Mouse (Mus musculus) spleen, embryonic (tissue): ENCODE results near the gene Jagn1.

ENCODE experiments used
- CTCF ChIA-PET: fragments of 350-600 bp; sonication (Branson Sonifier 250); formaldehyde crosslinking; loops from one replicate; lab custom pipeline; 2022; lab: Charles Lee

Gene Jagn1

DNA sequence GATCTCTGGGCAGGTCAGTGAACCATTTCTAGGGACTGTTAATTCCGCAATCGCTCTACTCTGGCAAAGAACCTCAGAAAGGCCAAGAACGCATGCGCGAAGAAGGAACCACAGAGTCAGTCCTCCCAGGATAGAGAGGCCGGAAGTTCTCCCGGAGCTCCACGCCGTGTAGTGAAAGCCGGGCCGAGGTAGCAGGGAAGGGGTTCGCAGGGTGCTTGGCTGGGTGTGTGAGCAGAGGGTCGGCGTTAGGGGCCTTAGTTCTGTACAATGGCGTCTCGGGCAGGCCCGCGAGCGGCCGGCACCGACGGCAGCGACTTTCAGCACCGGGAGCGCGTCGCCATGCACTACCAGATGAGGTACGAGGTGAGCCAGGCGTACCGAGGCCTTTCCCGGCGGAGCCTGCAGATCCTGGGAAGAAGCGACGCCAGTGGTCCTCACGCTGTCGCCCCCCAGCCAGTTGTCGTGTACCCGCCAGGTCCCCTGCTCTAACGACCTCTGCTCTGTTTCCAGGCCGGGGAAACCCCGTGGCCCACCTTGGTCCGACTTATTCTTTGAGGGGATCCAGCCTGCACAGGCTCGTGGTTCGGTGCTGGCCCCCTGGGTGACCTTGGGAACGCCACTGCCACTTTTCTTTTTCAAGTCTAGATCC lies at the start of gene Jagn1:
Gene Jagn1, plus strand, starts transcription at position 128 of the 649 bp plus-strand sequence.
- CTCF ChIA-PET, result interaction anchor here (0.5 kb wide), 1 partner anchor 190 kb away, joined by 5 read pairs; no protein-coding TSS in a partner anchor

DNA sequence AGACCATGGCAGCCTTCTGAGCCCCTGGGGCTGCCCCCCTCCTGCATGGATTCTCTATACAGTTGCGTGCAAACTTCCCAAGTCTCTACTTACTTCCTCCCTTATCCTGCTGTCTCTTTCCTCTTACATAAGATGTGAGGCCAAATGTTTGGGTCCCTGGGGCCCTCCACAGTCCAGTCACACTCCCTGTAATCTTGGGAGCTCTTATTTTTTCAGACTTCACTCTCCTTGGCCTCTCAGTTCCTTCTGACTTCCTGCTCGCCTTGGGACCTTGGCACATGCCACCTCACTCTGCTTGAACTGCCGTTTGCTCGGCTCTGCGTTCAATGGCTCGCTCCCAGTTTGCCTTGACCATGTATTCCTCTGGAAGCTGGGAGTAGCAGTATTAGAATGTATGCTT lies 48.4 kb upstream of the Jagn1 start:
- CTCF ChIA-PET, result no interaction called here

DNA sequence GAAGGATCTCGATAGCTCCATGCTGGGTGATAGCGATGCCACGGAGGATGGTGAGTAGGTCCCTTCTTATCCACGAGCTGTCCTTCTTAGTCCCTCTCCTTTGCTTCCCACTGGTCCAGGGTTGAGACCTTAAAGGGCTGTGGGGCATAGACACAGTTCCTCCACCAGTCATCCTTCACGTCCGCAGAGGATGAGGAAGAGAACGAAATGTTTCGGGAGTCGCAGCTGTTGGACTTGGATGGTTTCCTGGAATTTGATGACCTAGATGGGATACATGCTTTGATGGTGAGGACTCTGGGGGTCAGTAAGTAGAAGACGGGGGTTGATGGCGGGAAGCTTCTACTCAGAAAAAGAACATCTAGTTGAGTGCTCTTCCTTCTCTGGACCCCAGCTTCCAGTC lies 47.6 kb upstream of the Jagn1 start:
- CTCF ChIA-PET, result no interaction called here

DNA sequence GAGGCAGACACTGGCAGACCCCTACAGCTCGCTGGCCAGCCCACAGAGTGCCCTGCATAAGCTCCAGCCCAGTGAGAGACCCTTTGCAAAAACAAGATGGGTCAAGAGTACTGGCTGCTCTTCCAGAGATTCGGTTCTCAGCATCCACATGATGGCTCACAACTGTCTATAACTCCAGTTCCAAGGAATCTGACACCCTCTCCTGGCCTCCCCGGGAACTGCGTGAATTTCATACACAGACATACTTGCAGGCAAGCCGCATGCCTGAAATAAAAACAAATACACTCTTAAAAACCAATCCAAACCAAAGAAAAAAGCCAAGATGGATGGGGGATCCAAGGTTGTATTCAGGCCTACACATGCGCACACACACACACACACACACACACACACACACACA lies 46.9 kb upstream of the Jagn1 start:
- CTCF ChIA-PET, result no interaction called here

DNA sequence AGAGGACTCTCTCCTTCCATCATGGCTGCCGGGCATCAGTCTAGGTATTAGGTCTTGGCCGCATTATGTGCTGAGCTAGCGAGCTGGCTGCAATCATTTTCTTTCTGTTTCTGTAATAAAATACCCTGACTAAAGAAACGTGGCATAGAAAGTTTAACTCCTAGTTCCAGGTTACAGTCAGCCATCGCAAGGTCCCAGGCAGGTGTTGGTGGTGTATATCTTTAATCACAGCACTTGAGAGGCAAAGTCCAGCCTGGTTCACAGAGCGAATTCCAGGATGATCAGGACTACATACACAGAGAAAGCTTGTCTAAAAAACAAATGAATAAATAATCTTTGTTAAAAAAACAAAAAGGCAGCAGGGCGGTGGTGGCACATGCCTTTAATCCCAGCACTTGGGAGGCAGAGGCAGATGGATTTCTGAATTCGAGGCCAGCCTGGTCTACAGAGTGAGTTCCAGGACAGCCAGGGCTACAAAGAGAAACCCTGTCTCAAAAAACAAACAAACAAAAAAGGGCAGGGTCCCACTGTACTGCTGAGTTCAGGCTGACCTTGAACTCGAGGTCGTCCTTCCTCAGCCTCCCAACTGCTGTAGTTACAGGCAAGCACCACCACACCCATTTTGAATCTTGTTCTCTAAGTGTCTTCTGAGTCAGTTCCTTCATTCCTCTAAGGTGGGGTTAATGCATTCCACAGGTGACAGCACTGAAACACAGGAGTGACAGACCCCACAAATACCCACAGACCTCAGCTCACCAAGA lies 45.9 kb upstream of the Jagn1 start:
- CTCF ChIA-PET, result no interaction called here

DNA sequence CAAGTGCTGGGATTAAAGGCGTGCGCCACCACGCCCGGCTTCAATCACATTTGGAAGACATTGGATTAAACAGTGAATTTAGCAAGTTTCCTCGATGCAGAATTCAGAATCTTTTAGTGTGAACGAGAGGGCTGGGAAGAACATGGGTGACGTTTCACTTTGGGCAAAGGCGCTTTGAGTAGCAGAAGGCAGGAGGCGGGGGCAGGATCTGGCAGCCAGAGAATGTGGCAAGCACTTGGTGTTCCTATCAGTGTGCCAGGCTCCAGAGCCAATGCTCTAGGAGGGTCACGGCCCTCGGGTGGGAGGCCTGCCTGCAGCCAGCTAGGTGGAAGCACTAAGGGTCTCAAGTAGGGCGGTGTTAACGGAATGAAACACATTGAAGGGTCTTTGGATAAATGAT lies 40.3 kb upstream of the Jagn1 start:
- CTCF ChIA-PET, result no interaction called here

DNA sequence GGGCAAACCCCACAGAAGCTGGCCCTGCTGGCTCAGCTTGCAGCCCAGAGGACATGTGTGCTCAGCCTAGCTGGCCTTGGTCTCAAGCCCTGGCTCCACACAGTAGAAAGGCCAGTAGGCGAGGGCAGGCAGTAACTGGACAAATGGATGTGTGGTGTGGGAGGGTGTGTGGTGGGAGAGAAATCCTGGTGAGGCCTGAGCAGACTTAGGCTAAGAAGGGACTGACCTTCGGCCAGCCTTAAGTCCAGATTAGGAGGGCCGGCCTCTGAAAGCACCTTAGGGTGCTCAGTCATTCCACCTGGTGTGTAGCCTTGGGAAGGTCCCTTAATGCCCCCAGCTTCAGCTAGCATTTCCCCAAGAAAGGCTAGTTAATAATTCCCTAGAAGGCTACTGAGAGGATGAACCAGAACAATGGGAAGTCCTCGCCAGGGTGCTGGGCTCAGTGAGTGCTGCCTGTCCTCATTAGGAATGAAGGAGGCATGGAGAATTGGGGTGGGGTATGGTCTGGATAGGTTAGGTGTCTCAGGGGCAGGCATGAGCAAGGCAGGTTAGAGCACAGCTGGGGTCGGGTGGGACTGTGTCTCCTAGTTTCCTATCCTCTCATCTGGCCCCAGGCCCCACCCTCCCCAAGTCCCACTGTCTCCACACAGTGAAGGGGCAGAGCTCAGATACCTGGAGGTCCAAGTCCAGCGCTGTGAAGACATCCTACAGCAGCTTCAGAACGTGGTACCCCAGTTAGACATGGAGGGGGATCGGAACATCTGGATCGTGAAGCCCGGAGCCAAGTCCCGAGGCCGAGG lies 37.5 kb upstream of the Jagn1 start:
- CTCF ChIA-PET, result no interaction called here

DNA sequence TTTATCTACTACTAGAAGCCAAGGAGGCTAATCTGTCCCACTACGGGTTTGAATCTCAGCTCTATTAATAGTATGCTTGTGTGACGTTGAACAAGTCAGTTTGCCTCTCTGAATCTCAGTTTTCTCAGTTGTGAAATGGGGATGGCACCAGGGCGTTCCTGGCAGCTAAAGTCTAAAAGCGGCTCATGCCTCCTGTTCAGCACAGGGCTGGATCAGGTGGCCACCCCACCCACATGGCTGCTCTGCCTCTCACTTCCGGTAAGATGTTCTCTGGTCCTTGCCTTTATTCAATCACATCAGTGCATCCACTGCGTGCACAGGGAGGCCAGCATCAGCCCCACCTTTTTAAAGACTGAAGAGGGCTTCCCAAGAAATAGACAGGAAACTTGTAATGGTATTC lies 36.9 kb upstream of the Jagn1 start:
- CTCF ChIA-PET, result no interaction called here

DNA sequence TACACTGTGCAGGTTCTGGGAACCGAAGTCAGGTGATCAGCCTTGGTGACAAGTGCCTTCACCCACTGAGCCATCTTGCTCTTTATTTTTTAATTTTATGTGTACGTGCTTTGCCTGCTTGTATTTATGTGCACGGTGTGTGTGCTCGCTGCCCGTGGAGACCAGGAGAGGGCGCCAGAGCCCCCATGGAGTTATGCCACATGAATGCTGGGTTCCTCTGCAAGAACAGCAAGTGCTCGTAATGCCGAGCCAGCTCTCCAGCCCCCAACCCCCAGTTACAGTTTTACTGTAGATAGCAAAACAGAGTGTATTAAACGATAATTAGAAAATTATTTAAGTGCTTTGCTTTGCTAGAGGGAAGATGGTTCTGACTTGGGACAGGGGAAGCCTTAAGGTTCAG lies 35.7 kb upstream of the Jagn1 start:
- CTCF ChIA-PET, result interaction anchor here (0.6 kb wide), 1 partner anchor 30 kb away, joined by 3 read pairs; no protein-coding TSS in a partner anchor

DNA sequence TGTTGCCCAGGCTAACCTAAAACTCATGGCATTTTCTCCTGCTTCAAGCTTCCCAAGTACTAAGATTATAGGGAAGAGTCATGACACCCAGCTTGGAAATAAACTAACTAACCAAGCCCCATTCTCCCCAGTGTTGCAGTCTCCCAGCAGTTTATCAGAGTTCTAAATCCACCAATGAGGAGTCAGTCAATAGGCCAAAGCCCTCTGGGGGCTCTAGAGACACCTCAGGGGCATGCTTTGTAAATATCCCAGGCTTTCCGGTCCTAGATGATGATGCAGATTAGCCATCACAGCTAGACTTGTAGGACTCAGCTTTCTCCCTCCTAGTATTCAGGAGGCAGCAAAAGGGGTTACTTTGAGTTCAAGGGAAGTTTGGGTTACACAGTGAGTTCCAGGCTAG lies 32.4 kb upstream of the Jagn1 start:
- CTCF ChIA-PET, result no interaction called here

DNA sequence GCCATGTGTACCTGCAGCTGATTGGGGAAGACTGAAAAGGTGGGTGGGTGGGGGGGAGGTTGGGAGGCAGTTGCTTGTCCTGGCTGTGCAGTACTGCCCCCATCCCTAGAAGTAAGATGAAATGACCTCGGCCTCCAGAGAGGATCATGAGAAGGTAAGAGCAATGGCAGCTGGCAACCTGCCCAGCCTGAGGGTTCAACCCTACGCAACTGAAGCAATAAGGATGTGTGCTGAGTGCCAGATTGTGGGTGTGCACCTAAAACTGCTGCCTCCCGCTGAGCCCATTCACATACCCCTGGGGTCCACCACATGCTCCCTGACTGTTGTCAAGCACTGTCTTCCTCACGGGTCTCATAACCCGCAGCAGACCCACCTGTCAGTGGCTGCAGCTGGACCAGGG lies 26.0 kb upstream of the Jagn1 start:
- CTCF ChIA-PET, result no interaction called here

DNA sequence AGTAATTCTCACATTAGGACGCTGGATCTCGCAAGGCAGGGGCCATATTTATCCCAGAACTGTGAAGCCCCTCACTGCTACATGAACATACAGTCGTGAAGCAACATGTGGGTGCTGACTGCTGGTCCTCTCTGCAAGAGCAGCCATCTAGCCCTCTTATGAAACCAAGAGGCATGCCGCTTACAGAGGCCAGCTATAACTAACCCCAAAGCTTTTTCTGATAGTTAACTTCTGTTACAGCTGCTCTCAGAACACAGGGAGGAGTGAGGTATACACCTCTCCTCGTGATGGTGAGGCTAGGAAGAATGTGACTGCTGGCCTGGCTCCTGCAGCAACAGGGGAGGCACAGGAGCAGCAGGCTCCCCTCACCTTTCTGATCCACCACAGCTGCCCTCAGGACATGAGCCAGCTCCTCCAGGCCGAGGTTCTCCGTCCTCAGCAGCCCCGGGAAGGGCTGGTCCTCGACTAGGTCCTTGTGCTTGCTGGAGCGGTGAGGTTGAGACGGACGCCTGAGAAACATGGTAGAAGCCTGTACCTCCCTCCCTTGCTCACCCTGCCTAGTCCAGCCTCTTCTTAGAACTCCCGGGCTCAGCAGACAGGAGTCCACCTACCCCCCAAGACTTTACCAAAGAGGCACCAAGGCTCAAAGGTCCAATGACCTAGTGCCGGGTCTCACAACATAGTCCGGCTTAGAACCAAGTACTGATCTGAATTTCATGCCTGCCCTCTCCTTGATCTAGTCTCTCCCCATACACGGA lies 23.7 kb upstream of the Jagn1 start:
- CTCF ChIA-PET, result no interaction called here

DNA sequence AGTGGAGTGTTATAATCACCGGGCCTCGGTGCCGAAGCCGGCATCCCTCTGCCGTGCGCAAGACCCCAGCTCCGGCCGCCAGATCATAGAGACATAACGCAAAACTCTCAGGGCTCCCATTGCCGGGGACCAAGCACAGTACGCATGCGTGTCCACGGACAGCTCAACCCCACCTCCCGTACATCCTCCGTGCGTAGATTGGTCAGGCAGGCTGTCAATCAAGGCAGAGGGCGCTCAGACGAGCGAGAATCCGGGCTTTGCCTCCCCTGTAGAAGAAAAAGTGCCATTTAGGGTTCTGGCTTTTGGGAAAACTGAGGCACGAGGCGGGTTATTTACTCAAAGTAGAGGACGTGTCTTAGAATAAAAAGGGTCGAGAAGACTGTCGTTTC lies 23.2 kb upstream of the Jagn1 start, which contains the start of gene Rpusd3:
Gene Rpusd3, minus strand, starts transcription at position 142 of the 389 bp plus-strand sequence.
- CTCF ChIA-PET, result no interaction called here

DNA sequence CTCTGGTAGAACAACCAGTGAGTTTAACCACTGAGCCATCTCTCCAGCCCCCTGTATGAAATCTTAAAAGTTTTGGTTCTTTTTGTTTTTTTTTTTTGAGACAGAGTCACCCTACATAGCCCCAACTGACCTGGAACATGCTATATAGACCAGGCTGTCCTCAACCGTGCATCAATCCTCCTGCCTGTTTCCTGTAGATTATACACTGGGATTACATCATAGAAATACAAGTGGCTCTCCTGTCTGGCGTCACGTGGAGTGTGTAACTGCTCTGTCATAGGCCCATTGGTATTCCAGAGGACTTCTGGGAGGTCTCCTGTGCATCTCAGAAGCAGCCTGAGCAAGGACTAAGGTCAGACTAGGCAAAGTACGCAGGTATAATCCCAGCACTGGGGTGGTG lies 19.4 kb upstream of the Jagn1 start:
- CTCF ChIA-PET, result no interaction called here

DNA sequence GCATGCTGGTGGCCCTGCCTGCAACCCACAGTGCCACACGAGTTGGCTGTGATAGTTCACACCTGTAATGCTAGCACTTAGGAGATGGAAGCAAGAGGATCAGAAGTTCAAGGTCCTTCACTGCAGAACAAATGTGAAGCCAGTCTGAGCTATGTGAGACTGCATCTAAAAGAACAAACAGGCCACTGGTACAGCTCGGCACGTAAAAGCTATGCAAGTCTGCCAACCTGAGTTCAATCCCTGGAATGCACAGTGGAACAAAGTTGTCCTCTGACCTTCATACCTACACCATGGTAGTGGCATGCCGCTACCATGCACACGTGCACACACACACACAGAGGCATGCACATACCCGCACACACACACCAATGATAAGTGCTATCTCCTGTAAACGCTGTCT lies 18.2 kb upstream of the Jagn1 start:
- CTCF ChIA-PET, result no interaction called here

DNA sequence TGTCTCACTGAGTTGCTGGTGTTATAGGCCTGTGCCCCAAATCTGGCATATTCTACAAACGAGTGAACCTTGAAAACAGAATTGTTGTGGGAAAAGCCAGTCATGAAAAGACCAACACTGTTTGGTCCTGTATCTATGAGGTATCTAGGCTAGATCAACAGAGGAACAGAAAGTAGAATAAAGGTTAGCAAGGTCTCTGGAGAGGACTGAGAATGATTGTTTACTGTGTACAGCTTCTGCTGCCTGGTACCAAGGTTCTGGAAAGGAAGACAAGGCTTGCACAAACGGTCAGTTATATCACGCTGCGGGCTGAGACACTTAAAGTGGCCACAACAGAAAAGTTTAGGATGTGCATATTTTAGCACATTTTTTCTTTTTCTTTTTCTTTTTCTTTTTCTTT lies 15.7 kb upstream of the Jagn1 start:
- CTCF ChIA-PET, result no interaction called here

DNA sequence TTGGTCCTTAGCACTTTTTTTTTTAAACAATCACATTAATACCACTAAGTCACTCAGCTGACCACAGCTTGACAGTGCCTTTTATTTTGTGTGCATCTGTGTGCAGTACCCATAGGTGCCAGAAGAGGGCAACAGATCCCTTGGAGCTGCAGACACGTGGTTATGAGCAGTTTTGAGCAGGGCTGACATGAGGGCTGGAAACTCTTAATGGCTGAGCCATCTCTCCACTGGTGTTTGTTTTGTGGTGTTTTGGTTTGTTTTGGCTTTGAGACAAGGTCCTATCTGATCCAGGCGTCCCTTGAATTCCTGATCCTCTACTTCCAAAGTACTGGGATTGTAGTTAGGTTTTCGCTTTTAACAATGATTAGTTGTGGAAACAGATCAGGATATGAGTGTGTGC lies 15.0 kb upstream of the Jagn1 start:
- CTCF ChIA-PET, result no interaction called here

DNA sequence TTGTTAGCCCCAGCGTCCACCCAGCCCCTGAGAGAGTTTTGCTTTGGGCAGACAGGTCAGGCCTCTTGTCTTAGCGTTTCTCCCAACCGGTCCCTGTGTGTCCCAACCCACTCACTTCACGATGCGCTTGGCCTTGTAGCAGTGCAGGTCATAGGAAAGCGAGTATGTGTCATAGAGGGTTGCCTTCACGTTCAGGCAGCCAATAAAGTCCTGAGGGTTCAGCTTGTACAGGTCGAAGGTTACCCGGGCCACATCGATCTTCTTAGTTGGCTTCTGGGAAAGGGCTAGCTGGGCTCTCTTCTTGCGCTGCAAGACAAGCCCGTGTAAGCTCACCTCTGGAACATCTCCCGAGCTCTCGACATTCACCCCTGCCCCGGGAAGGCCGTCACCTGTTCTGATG lies 14.4 kb upstream of the Jagn1 start:
- CTCF ChIA-PET, result no interaction called here

DNA sequence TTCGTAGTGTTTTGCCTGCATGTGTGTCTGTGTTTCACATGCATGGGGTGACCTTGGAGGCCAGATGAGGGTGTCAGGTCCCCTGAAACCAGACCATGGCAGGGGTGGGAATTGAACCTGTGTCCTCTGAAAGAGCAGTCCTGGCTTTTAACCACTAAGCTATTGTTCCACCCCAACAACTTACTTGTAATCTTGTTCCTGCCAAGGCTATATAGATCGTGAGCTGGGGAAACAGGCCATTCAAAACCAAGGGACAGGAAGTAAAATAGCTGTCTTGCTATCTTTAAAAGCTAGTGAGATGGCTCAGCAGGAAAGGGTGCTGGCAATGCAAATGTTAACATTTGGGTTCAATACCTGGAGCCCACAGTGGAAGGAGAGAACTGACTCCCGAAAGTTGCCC lies 12.4 kb upstream of the Jagn1 start:
- CTCF ChIA-PET, result no interaction called here

DNA sequence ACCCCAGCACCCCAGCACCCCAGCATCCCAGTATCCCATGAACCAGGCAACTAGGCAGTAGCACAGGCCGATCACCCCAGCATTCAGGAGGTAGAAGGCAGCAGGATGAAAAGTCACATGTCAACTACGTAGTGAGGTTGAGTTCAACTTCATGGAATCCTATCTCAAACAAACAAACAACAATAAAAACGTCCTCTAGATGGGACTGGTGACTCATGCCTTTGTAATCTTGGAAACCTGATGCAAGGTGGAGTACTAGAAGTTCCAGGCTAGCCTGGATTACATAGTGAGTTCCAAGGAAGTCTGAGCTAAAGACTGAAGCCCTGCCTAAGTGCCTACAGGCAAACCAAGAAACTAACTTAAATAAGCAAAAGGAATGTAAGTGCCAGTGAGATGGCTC lies 11.5 kb upstream of the Jagn1 start:
- CTCF ChIA-PET, result no interaction called here

DNA sequence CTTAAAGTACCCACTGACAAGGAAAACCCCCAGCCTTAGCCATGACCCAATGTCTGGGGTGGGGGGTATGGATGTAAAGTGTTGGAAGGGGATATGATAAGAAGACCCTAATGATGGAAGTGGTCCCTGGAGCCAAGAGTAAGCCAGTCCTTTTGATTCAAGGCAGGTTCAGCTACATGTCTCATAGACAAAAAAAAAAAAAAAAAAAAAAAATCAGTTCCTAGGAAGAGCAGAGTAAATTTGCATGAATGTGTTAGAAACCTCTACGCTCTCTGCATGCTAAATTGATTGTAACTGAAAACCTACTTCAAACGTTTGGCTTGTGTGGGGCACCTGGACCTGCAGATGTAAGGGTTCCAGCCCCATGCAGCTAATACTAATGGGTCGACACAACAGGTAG lies 10.6 kb upstream of the Jagn1 start:
- CTCF ChIA-PET, result no interaction called here

DNA sequence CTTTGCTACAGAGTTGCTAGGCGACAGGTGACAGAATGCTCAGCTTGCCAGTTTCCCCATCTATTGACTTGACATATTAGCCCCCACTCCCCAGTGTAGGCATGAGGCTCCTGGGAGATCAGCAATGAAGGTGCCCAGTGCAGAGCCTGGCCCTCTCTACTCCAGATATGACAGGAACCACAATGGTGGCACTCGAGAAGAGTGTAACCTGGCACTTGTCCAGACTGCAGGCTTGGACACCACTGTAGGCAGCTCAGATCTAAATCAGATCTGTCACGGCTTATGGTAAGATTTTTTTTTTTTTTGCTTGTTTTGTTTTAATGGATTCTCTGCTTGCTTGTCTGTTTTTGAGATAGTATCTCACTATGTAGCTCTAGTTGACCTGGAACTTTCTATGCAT lies 8.7 kb upstream of the Jagn1 start:
- CTCF ChIA-PET, result no interaction called here
